Mouse (Mus musculus): ENCODE measurements around the gene Nhsl1.

Nhsl1 gene

GRCm38 (mm10) chr10:18318916-18319481, at the start of gene Nhsl1:
Gene Nhsl1, plus strand, starts transcription at chr10:18318985.
- DNase-seq (ENCODE audit: low read depth, low spot score): peak; percentile 60

- no peak for DNase-seq (ENCODE audit: low read depth, low spot score)
These were observed 42.6 kb upstream of the Nhsl1 start for GRCm38 (mm10) chr10:18276090-18276734.

- no peak for DNase-seq (ENCODE audit: low read depth, low spot score)
These were observed 34.8 kb upstream of the Nhsl1 start for GRCm38 (mm10) chr10:18283991-18284390.

GRCm38 (mm10) chr10:18289512-18289911, 29.3 kb upstream of the Nhsl1 start:
- no peak for DNase-seq (ENCODE audit: low read depth, low spot score)

GRCm38 (mm10) chr10:18305106-18305505, 13.7 kb upstream of the Nhsl1 start:
- DNase-seq (ENCODE audit: low read depth, low spot score): no peak

- DNase-seq (ENCODE audit: low read depth, low spot score): no peak
These were observed 3.7 kb upstream of the Nhsl1 start for GRCm38 (mm10) chr10:18315071-18315470.

GRCm38 (mm10) chr10:18317521-18317920, 1.3 kb upstream of the Nhsl1 start:
- DNase-seq (ENCODE audit: low read depth, low spot score): peak; percentile 15

- peak; percentile 89 for DNase-seq (ENCODE audit: low read depth, low spot score)
These were observed 547 bp upstream of the Nhsl1 start for GRCm38 (mm10) chr10:18317961-18318915.

GRCm38 (mm10) chr10:18319691-18320090, 906 bp downstream of the Nhsl1 start:
- DNase-seq (ENCODE audit: low read depth, low spot score): peak; percentile 36

- no peak for DNase-seq (ENCODE audit: low read depth, low spot score)
These were observed 3.1 kb downstream of the Nhsl1 start for GRCm38 (mm10) chr10:18321861-18322260.

GRCm38 (mm10) chr10:18323701-18324100, 4.9 kb downstream of the Nhsl1 start:
- DNase-seq (ENCODE audit: low read depth, low spot score): peak; percentile 59

- DNase-seq (ENCODE audit: low read depth, low spot score): no peak
These were observed 9.6 kb downstream of the Nhsl1 start for GRCm38 (mm10) chr10:18328331-18328908.

- peak; percentile 72 for DNase-seq (ENCODE audit: low read depth, low spot score)
These were observed 10.6 kb downstream of the Nhsl1 start for GRCm38 (mm10) chr10:18329096-18330038.

- no peak for DNase-seq (ENCODE audit: low read depth, low spot score)
These were observed 11.7 kb downstream of the Nhsl1 start for GRCm38 (mm10) chr10:18330445-18330844.

- peak; percentile 84 for DNase-seq (ENCODE audit: low read depth, low spot score)
These were observed 14.8 kb downstream of the Nhsl1 start for GRCm38 (mm10) chr10:18333575-18333974.

- peak; percentile 30 for DNase-seq (ENCODE audit: low read depth, low spot score)
These were observed 15.4 kb downstream of the Nhsl1 start for GRCm38 (mm10) chr10:18334176-18334575.

GRCm38 (mm10) chr10:18334734-18335133, 15.9 kb downstream of the Nhsl1 start:
- no peak for DNase-seq (ENCODE audit: low read depth, low spot score)

GRCm38 (mm10) chr10:18337725-18338124, 18.9 kb downstream of the Nhsl1 start:
- DNase-seq (ENCODE audit: low read depth, low spot score): no peak

- no peak for DNase-seq (ENCODE audit: low read depth, low spot score)
These were observed 20.6 kb downstream of the Nhsl1 start for GRCm38 (mm10) chr10:18339386-18339785.

GRCm38 (mm10) chr10:18340930-18341329, 22.1 kb downstream of the Nhsl1 start:
- no peak for DNase-seq (ENCODE audit: low read depth, low spot score)
